ENCODE assay signal across 17 mouse cellular contexts in genomic region chr13:30793196-30793595, GRCm38 (mm10). TPM values are rescaled to one million over a fixed set of nuclear protein-coding genes. Genes with fewer than 3 reads are reported as not detected.
DNase-seq lines count a peak whose midpoint lies in the region; ATAC-seq and TF ChIP-seq lines count a peak whose summit lies in the region.
"Had no signal": no experiment of that assay in that cellular context is flagged by ENCODE, and none has a peak within 500 bp of the region (broad histone marks: within the 10 kb centered on the region; RNA-seq: fewer than 3 reads in every experiment).

No protein-coding gene starts in this region.

- H3K36me3 ChIP-seq in intestine, embryonic 14.5 days (ENCODE audit: control insufficient read depth, insufficient read depth, low read length): no peaks in the 10 kb centered on the region
- H3K36me3 ChIP-seq in intestine, postnatal 0 days (ENCODE audit: control insufficient read depth, insufficient read depth): no peaks in the 10 kb centered on the region
- H3K36me3 ChIP-seq in stomach, postnatal 0 days (ENCODE audit: control insufficient read depth, insufficient read depth, low read length): no peaks in the 10 kb centered on the region
- H3K36me3 ChIP-seq: embryonic facial prominence, embryonic 10.5 days; embryonic facial prominence, embryonic 12.5 days; forebrain, embryonic 15.5 days had no signal

- no peak overlapping the region for H3K27ac ChIP-seq in intestine, embryonic 14.5 days (ENCODE audit: low read depth)
- no peak overlapping the region for H3K27ac ChIP-seq in intestine, postnatal 0 days (ENCODE audit: low read depth, low read length)
- no peak overlapping the region for H3K27ac ChIP-seq in stomach, postnatal 0 days (replicated peaks)
- H3K27ac ChIP-seq: embryonic facial prominence, embryonic 10.5 days; embryonic facial prominence, embryonic 12.5 days; forebrain, embryonic 13.5 days; forebrain, embryonic 15.5 days had no signal

- no peak for TF ChIP-seq EP300 in stomach, postnatal 0 days (optimal IDR thresholded peaks at IDR 0.05)

- no peaks in the 10 kb centered on the region for H3K27me3 ChIP-seq in intestine, embryonic 14.5 days (replicated peaks; ENCODE audit: control insufficient read depth, insufficient read depth, low read length)
- H3K27me3 ChIP-seq in intestine, postnatal 0 days (replicated peaks; ENCODE audit: control insufficient read depth, insufficient read depth, low read length): no peaks in the 10 kb centered on the region
- H3K27me3 ChIP-seq in stomach, postnatal 0 days (ENCODE audit: control insufficient read depth, insufficient read depth, low read length): no peaks in the 10 kb centered on the region
- H3K27me3 ChIP-seq: embryonic facial prominence, embryonic 12.5 days; forebrain, embryonic 13.5 days; forebrain, embryonic 15.5 days had no signal

- no peak overlapping the region for H3K4me2 ChIP-seq in intestine, embryonic 14.5 days (ENCODE audit: low read length)
- no peak overlapping the region for H3K4me2 ChIP-seq in intestine, postnatal 0 days (replicated peaks; ENCODE audit: low read depth)
- H3K4me2 ChIP-seq in stomach, postnatal 0 days (replicated peaks; ENCODE audit: low read depth): no peak overlapping the region
- H3K4me2 ChIP-seq: embryonic facial prominence, embryonic 12.5 days; forebrain, embryonic 13.5 days; forebrain, embryonic 15.5 days had no signal

- H3K9me3 ChIP-seq in intestine, embryonic 14.5 days (ENCODE audit: control insufficient read depth, low read length): no peaks in the 10 kb centered on the region
- H3K9me3 ChIP-seq in intestine, postnatal 0 days (ENCODE audit: control insufficient read depth): no peaks in the 10 kb centered on the region
- H3K9me3 ChIP-seq in stomach, postnatal 0 days (ENCODE audit: control insufficient read depth, low read length): no peaks in the 10 kb centered on the region
- H3K9me3 ChIP-seq: embryonic facial prominence, embryonic 10.5 days; embryonic facial prominence, embryonic 12.5 days; forebrain, embryonic 13.5 days; forebrain, embryonic 15.5 days had no signal

- no peak overlapping the region for H3K9ac ChIP-seq in intestine, embryonic 14.5 days (ENCODE audit: low read length)
- H3K9ac ChIP-seq in intestine, postnatal 0 days (ENCODE audit: low read depth, low read length): no peak overlapping the region
- no peak overlapping the region for H3K9ac ChIP-seq in stomach, postnatal 0 days (ENCODE audit: low read length)
- H3K9ac ChIP-seq: embryonic facial prominence, embryonic 12.5 days; forebrain, embryonic 13.5 days; forebrain, embryonic 15.5 days had no signal

- no peak overlapping the region for H3K4me3 ChIP-seq in intestine, embryonic 14.5 days (ENCODE audit: low read depth, low read length)
- H3K4me3 ChIP-seq in intestine, postnatal 0 days (ENCODE audit: low read depth, low read length): no peak overlapping the region
- H3K4me3 ChIP-seq in stomach, postnatal 0 days (ENCODE audit: low read depth, low read length): no peak overlapping the region
- H3K4me3 ChIP-seq: embryonic facial prominence, embryonic 10.5 days; embryonic facial prominence, embryonic 12.5 days; forebrain, embryonic 13.5 days; forebrain, embryonic 15.5 days had no signal

- peak; percentile 21 for DNase-seq in intestine, embryonic 14.5 days (ENCODE audit: low spot score)
- peak; percentile 11 to 19 for DNase-seq in right cerebral cortex, postnatal 10 days (ENCODE audit: low spot score in 2 of 2)
- DNase-seq in right cerebral cortex, adult 2 months (ENCODE audit: low spot score in 2 of 2): no peak
- DNase-seq in urinary bladder, adult 2 months (ENCODE audit: low spot score): peak; percentile 15
- DNase-seq in urinary bladder, postnatal 36 days (ENCODE audit: low spot score in 2 of 2): no peak
- DNase-seq in stomach, postnatal 0 days (ENCODE audit: low spot score): no peak
- DNase-seq in layer of hippocampus, adult 9-11 months: no peak
- DNase-seq: cerebellum, adult 11-12 months; cerebellum, adult 2 months; cerebellum, adult 9-10 months; cerebellum, postnatal 25 days had no signal

- WGBS in intestine, embryonic 14.5 days: 91% methylated on average over 4 of the region's 4 CpGs
- 85% methylated on average over 4 of the region's 4 CpGs for WGBS in intestine, postnatal 0 days
- 84% methylated on average over 4 of the region's 4 CpGs for WGBS in stomach, postnatal 0 days

- no peaks in the 10 kb centered on the region for H3K4me1 ChIP-seq in intestine, embryonic 14.5 days (replicated peaks; ENCODE audit: control insufficient read depth, insufficient read depth, low read length)
- no peaks in the 10 kb centered on the region for H3K4me1 ChIP-seq in intestine, postnatal 0 days (replicated peaks; ENCODE audit: control insufficient read depth, insufficient read depth, low read length)
- H3K4me1 ChIP-seq in stomach, postnatal 0 days (replicated peaks; ENCODE audit: control insufficient read depth, insufficient read depth): no peaks in the 10 kb centered on the region
- H3K4me1 ChIP-seq: embryonic facial prominence, embryonic 10.5 days; embryonic facial prominence, embryonic 12.5 days; forebrain, embryonic 13.5 days; forebrain, embryonic 15.5 days had no signal

- TF ChIP-seq CTCF in intestine, postnatal 0 days (IDR thresholded peaks at IDR 0.05; ENCODE audit: low read depth): no peak
- TF ChIP-seq CTCF in stomach, postnatal 0 days (IDR thresholded peaks at IDR 0.05; ENCODE audit: low read depth): no peak

- ATAC-seq in intestine, embryonic 14.5 days (replicated peaks; ENCODE audit: low FRiP score, low TSS enrichment, low read depth): no peak
- no peak for ATAC-seq in intestine, postnatal 0 days
- ATAC-seq in stomach, postnatal 0 days (ENCODE audit: low FRiP score, low TSS enrichment): 0 out of 2 replicates have a peak, but pooled peaks have one; percentile 15
- ATAC-seq: forebrain, embryonic 13.5 days; forebrain, embryonic 15.5 days had no signal

RNA-seq across cellular contexts. Expression of gene Irf4, which starts 44.2 kb away (rescaled TPM):
- 0.04 and 0.07 TPM in 2 replicates for polyA plus RNA-seq in intestine, embryonic 14.5 days (2014; fragmentation: Nextera tagmentation; extraction: Ambion mirVana)
- polyA plus RNA-seq in intestine, postnatal 0 days (2015; fragmentation: Nextera tagmentation; extraction: Ambion mirVana): 0.05 and 0.12 TPM in 2 replicates
- polyA plus RNA-seq in urinary bladder, adult 2 months (2012; rRNA removed): 2.3 TPM in 2 replicates
- polyA plus RNA-seq in stomach, postnatal 0 days (2015; fragmentation: Nextera tagmentation; extraction: Ambion mirVana): 0.04 and 0.05 TPM in 2 replicates
- polyA plus RNA-seq: C2C12 had no signal

Comparison
In these comparisons a context has a peak if more than half of its experiments do, and no peak if none do; other contexts are left out.
1. DNase-seq: peak in intestine, embryonic 14.5 days (single experiment), right cerebral cortex, postnatal 10 days (2 of 2) and urinary bladder, adult 2 months (single experiment); none in right cerebral cortex, adult 2 months (0 of 2), urinary bladder, postnatal 36 days (0 of 2), stomach, postnatal 0 days (single experiment) and layer of hippocampus, adult 9-11 months (single experiment).